Mouse (Mus musculus) intestine, embryonic 15.5 days (tissue): ENCODE measurements around the gene Gtf2e1. TPM values are rescaled to one million over a fixed set of nuclear protein-coding genes. Genes with fewer than 3 reads are reported as not detected.

Experiments
- ATAC-seq: fragments of 200-750 bp; cut with Nextera tagmentation; 2 replicates; pipeline ENCODE4 v1.8.0; 2017; ENCODE audit warnings: moderate TSS enrichment, moderate library complexity
- H3K27ac ChIP-seq: fragments of 300-500 bp; sonication (generic); 2 replicates; pipeline ENCODE4 v1.5.1; 2015; ENCODE audit warnings: mild to moderate bottlenecking, inconsistent platforms
- H3K27me3 ChIP-seq: fragments of 300-500 bp; sonication (generic); replicated peaks from 2 replicates; pipeline ENCODE4 v1.6.1; 2015; ENCODE audit warnings: inconsistent platforms
- H3K36me3 ChIP-seq: fragments of 300-500 bp; sonication (generic); 2 replicates; pipeline ENCODE4 v1.6.1; 2015; ENCODE audit warnings: inconsistent platforms
- H3K4me1 ChIP-seq: fragments of 300-500 bp; sonication (generic); replicated peaks from 2 replicates; pipeline ENCODE4 v1.6.1; 2015; ENCODE audit warnings: inconsistent platforms
- H3K4me2 ChIP-seq: fragments of 300-500 bp; sonication (generic); replicated peaks from 2 replicates; pipeline ENCODE4 v1.6.1; 2015; ENCODE audit warnings: mild to moderate bottlenecking, inconsistent platforms
- H3K4me3 ChIP-seq: fragments of 300-500 bp; sonication (generic); replicated peaks from 2 replicates; pipeline ENCODE4 v1.5.1; 2015; ENCODE audit warnings: inconsistent platforms
- H3K9ac ChIP-seq: fragments of 300-500 bp; sonication (generic); 2 replicates; pipeline ENCODE4 v1.6.1; 2015; ENCODE audit warnings: inconsistent platforms
- H3K9me3 ChIP-seq: fragments of 300-500 bp; sonication (generic); 2 replicates; pipeline ENCODE4 v1.6.1; 2016; ENCODE audit warnings: inconsistent platforms
- whole genome bisulfite sequencing: fragments of 180-500 bp; shearing (Covaris S2); methylation state at CpG from one replicate; pipeline ENCODE4 v1.1.7; 2015; 5-methylcytosine and 5-hydroxymethylcytosine counted together
- polyA plus RNA-seq: library from polyadenylated mRNA; unstranded; fragments of >200 nt; fragmentation: Nextera tagmentation; extraction: Ambion mirVana; gene quantifications from 2 replicates; pipeline ENCODE4 v1.2.1, GENCODE M21; 2015

Gtf2e1 gene
- 18.2 and 20.4 TPM in 2 replicates for polyA plus RNA-seq

GRCm38 (mm10) chr16:37539611-37540580, at the start of gene Gtf2e1, which contains the start of gene Rabl3:
TSS of gene Gtf2e1 (minus strand) at chr16:37539789.
TSS of gene Rabl3 (plus strand) at chr16:37539885.
- peak within 1 kb of the TSS; percentile 87 for H3K27ac ChIP-seq
- peak within 1 kb of the TSS; percentile 66 for H3K4me2 ChIP-seq
- H3K36me3 ChIP-seq = 0 out of 2 replicates have a peak, but pooled peaks cover 3% of the 10 kb centered on the region
- peak within 1 kb of the TSS; percentile 76 for H3K9ac ChIP-seq
- peaks cover 4% of the 10 kb centered on the region; the same call in 1 of the 2 replicates for H3K4me1 ChIP-seq
- peak within 1 kb of the TSS; percentile 65 for H3K4me3 ChIP-seq
- peak; percentile 100 for ATAC-seq
- WGBS = 2% methylated on average over 41 of the region's 41 CpGs
- no peaks in the 10 kb centered on the region for H3K9me3 ChIP-seq
- H3K27me3 ChIP-seq = no peaks in the 10 kb centered on the region

GRCm38 (mm10) chr16:37585129-37585563, 45.6 kb upstream of the Gtf2e1 start:
- H3K4me2 ChIP-seq = no peak overlapping the region
- H3K9me3 ChIP-seq = no peaks in the 10 kb centered on the region
- no peak overlapping the region for H3K4me3 ChIP-seq

DNA sequence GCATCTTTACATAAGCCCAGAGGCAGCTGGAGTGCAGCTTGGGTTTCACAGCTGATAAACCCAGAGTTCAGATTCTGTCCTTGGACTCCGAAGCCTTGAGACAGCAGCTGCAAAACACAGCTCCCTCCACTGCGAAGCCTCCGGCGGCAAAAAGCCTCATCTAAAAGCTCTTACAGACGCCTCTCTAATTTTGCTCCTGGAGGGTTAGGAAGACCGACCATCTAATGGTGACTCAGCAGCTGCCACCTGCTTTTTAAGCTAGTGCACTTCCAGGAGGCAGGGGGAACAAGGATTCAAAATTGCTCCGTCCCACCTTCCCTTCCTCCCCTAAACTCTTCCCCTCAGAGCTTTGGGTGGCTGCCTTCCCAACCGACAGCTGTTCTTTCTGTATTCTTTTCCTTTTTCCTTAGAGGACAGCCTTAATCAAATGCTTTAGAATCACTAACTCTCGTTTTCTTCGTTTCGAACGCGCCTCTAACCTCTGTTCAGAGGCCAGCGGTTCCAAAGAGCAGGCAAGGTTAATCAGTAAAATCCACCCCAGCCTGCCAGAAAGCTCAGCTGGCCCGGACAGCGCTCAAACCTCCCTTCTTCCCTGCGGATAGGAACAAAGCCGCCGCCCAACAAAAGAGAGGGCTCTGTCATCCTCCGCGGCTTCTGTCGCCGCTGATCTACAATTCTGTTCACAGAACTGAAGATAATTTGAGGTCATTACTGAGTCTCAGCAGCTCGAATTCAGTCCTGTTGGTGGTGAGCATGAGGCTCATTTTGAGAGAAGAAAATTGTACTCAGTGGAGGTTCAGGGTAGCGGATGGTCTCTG, 44.8 kb upstream of the Gtf2e1 start:
- peak overlapping the region; percentile 27; the same call in 1 of the 2 replicates for H3K27ac ChIP-seq
- no peaks in the 10 kb centered on the region for H3K36me3 ChIP-seq
- peak overlapping the region; percentile 14; the same call in 1 of the 2 replicates for H3K9ac ChIP-seq
- peak overlapping the region; percentile 61 for H3K4me2 ChIP-seq
- H3K4me3 ChIP-seq = peak overlapping the region; percentile 22
- H3K9me3 ChIP-seq = no peaks in the 10 kb centered on the region
- H3K4me1 ChIP-seq = 0 out of 2 replicates have a peak, but pooled peaks cover 8% of the 10 kb centered on the region
- WGBS = 7% methylated on average over 25 of the region's 25 CpGs
- ATAC-seq = peak; percentile 90
- no peaks in the 10 kb centered on the region for H3K27me3 ChIP-seq

More at GRCm38 (mm10) chr16:37585129-37585563, 45.6 kb upstream of the Gtf2e1 start:
- Histone ChIP-seq H3K36me3 (no peaks in the 10 kb centered on the region), H3K4me1 (0 out of 2 replicates have a peak, but pooled peaks cover 8% of the 10 kb centered on the region), H3K27me3 (no peaks in the 10 kb centered on the region), H3K27ac (no peak overlapping the region), H3K9ac (no peak overlapping the region)
- 0 out of 2 replicates have a peak, but pooled peaks have one; percentile 2 for ATAC-seq
- 70% methylated on average over 8 of the region's 8 CpGs for WGBS

- no peak overlapping the region for H3K9ac ChIP-seq
These were observed 44.2 kb upstream of the Gtf2e1 start for GRCm38 (mm10) chr16:37583801-37584200.

DNA sequence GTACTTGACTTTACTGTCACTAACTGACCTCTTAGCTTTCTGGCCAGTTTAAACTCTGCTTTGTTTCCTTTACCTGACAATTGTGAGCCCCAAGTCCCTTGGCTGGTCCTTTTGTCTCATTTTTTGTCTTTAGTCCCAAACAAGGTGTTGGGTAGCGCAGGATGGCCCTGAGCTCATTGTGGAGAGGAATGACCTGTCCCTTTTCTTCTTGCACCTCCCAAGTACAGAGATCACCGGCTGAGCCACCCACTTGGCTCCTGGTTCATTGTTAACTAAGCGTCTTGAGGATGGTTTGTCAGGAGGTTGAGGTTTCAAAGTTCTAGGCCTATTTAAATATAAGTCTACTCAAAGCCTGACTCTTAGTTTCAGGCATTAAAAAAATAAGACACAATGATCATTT, 43.7 kb upstream of the Gtf2e1 start:
- Histone ChIP-seq H3K9ac (no peak overlapping the region), H3K27ac (no peak overlapping the region), H3K4me2 (no peak overlapping the region), H3K27me3 (no peaks in the 10 kb centered on the region), H3K36me3 (no peaks in the 10 kb centered on the region), H3K9me3 (no peaks in the 10 kb centered on the region), H3K4me1 (0 out of 2 replicates have a peak, but pooled peaks cover 8% of the 10 kb centered on the region), H3K4me3 (no peak overlapping the region)
- ATAC-seq = no peak
- WGBS = 88% methylated on average over 3 of the region's 3 CpGs

More at GRCm38 (mm10) chr16:37583801-37584200, 44.2 kb upstream of the Gtf2e1 start:
- H3K27ac ChIP-seq = no peak overlapping the region
- H3K36me3 ChIP-seq = no peaks in the 10 kb centered on the region
- H3K27me3 ChIP-seq = no peaks in the 10 kb centered on the region
- no peak for ATAC-seq
- no peak overlapping the region; the same call in 1 of the 2 replicates for H3K4me3 ChIP-seq
- 54% methylated on average over 6 of the region's 6 CpGs for WGBS
- 0 out of 2 replicates have a peak, but pooled peaks cover 8% of the 10 kb centered on the region for H3K4me1 ChIP-seq
- H3K4me2 ChIP-seq = peak overlapping the region; percentile 61
- no peaks in the 10 kb centered on the region for H3K9me3 ChIP-seq

DNA sequence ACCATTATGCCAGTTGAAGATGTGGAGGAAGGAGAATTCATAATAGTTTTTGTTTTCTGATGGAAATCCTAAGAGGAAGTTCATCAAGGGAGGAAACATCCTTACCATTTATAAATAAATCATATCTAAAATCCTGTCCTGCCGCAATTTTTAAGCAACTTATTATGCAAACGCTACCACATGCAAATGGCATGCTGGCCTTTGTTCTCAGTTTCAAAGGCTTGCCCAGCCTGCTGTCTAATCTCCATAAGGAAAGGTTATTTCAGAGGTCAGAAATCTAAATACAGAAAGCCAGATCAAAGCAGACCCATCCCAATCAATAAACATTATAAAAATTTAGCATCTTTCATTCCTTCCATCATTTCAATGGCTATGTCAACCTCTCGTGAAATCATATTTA, 42.3 kb upstream of the Gtf2e1 start:
- Histone ChIP-seq H3K4me1 (0 out of 2 replicates have a peak, but pooled peaks cover 8% of the 10 kb centered on the region), H3K36me3 (no peaks in the 10 kb centered on the region), H3K4me3 (no peak overlapping the region), H3K9ac (no peak overlapping the region), H3K9me3 (no peaks in the 10 kb centered on the region), H3K27me3 (no peaks in the 10 kb centered on the region), H3K4me2 (no peak overlapping the region), H3K27ac (no peak overlapping the region)
- ATAC-seq = no peak
- 84% methylated on average over 3 of the region's 3 CpGs for WGBS

DNA sequence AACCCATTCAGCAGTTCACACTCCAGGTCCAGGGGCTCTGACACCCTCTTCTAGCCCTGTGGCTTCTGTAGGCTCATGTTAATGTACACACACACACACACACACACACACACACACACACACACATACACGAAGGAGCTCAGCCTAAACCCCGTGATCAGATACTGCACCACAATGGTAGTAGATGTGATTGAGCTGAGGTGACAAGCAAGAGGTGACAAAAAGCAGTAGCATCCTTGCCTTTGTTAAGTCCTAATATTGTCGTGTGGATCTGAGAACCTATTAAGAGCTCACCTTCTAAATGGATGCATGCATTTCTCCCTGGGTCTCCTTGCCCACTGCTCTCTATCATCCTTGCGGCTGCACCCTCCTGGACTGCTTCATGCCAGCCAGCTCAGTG, 41.1 kb upstream of the Gtf2e1 start:
- no peak for ATAC-seq
- H3K27ac ChIP-seq = no peak overlapping the region
- H3K9me3 ChIP-seq = no peaks in the 10 kb centered on the region
- WGBS = 87% methylated on average over 4 of the region's 4 CpGs
- H3K4me1 ChIP-seq = 0 out of 2 replicates have a peak, but pooled peaks cover 8% of the 10 kb centered on the region
- H3K27me3 ChIP-seq = no peaks in the 10 kb centered on the region
- H3K4me2 ChIP-seq = no peak overlapping the region
- H3K9ac ChIP-seq = no peak overlapping the region
- H3K4me3 ChIP-seq = no peak overlapping the region
- H3K36me3 ChIP-seq = no peaks in the 10 kb centered on the region

DNA sequence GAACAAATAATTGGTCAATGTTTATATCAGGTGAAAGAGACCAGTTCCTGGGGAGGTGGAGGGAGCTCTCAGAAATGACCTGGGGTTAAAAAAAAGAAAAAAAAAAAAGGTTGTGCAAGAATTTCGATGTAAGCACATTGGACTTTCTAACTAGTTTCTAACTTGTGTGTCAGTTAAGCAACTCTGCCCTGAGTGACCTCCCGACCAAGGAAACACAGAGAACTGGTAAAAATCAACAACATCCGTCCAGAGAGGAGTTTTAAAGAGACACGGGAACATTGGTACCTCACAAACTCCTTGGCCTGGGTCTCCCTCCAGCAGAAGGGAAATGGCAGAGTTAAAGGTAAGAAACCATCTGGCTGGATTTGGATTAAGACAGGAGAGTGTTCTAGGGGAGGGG, 40.4 kb upstream of the Gtf2e1 start, which contains the start of gene Hgd:
Hgd (plus strand) TSS at position 160 of the 400 bp plus-strand sequence.
- H3K4me2 ChIP-seq = no peak within 1 kb of the TSS
- no peak within 1 kb of the TSS for H3K9ac ChIP-seq
- WGBS = 45% methylated on average over 4 of the region's 4 CpGs
- H3K27me3 ChIP-seq = no peaks in the 10 kb centered on the region
- ATAC-seq = no peak
- no peaks in the 10 kb centered on the region for H3K36me3 ChIP-seq
- H3K4me3 ChIP-seq = no peak within 1 kb of the TSS
- H3K9me3 ChIP-seq = no peaks in the 10 kb centered on the region
- 0 out of 2 replicates have a peak, but pooled peaks cover 8% of the 10 kb centered on the region for H3K4me1 ChIP-seq
- no peak within 1 kb of the TSS for H3K27ac ChIP-seq

DNA sequence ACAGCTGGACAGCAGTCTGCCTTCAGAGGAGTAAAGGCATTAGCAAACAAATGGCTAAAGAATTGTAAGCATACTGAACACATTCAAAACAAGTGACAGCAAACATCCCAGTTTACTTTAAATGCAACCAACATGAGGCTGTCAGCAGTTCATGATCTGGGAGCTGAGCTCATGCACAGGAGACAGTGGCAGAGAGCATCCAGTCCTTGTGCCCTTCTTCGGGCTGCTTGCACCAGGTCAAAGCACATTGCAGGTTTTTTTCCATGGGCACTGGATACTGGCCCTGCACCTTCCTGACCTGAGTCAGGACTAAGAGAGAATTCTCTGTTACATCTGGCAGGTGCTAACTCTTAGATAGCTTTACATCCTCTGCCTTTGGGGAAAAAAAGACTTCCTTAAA, 40.0 kb upstream of the Gtf2e1 start:
- Histone ChIP-seq H3K9ac (no peak overlapping the region), H3K4me3 (no peak overlapping the region), H3K27me3 (no peaks in the 10 kb centered on the region), H3K4me2 (no peak overlapping the region), H3K36me3 (no peaks in the 10 kb centered on the region), H3K27ac (no peak overlapping the region), H3K9me3 (no peaks in the 10 kb centered on the region), H3K4me1 (0 out of 2 replicates have a peak, but pooled peaks cover 5% of the 10 kb centered on the region)
- 67% methylated on average over 1 of the region's 1 CpGs for WGBS
- no peak for ATAC-seq

DNA sequence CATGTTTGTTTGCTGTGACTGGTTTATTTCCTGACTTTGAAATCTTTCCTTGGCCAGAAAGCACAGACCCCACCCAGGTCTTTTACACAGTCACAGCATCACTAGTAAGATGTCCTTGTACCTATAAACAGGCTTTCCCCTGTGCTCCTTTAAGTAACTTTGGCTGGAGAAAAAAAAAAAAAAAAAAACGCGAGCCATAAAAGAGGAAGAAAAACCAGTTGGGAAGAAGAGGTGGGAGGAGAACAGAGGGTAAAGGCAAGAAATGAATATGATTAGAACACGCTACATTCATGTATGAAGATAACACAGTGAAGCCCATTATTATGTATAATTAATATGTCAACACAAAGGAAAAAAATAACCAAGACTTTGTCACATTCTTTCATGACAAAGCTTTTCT, 35.7 kb upstream of the Gtf2e1 start:
- no peaks in the 10 kb centered on the region for H3K4me1 ChIP-seq
- H3K27me3 ChIP-seq = no peaks in the 10 kb centered on the region
- H3K4me2 ChIP-seq = no peak overlapping the region
- H3K9me3 ChIP-seq = no peaks in the 10 kb centered on the region
- no peak overlapping the region for H3K9ac ChIP-seq
- H3K4me3 ChIP-seq = no peak overlapping the region
- H3K36me3 ChIP-seq = no peaks in the 10 kb centered on the region
- ATAC-seq = no peak
- WGBS = 59% methylated on average over 3 of the region's 3 CpGs
- H3K27ac ChIP-seq = no peak overlapping the region

DNA sequence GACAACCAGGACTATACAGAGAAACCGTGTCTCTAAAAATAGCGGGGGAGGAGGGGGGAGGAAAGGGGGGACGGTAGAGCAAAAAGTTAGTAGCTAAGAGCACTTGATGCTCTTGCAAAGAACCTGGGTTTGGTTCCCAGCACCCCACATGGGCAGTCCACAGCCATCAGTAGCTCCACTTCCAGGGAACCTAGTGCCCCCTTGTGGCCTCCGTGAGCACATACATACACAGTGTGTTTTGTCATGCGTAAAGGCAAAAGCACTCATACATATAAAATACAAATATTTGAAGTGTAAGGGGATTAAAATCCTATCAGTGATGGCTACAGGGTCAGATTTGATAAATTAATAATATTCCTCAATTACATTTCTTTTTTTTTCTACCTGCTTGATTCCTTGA, 33.5 kb upstream of the Gtf2e1 start:
- Histone ChIP-seq H3K9me3 (no peaks in the 10 kb centered on the region), H3K4me2 (no peak overlapping the region), H3K4me1 (no peaks in the 10 kb centered on the region), H3K9ac (no peak overlapping the region), H3K27me3 (no peaks in the 10 kb centered on the region), H3K4me3 (no peak overlapping the region), H3K27ac (no peak overlapping the region), H3K36me3 (no peaks in the 10 kb centered on the region)
- no peak for ATAC-seq
- WGBS = 92% methylated on average over 5 of the region's 5 CpGs
